Mouse (Mus musculus) B cell, adult 2 months (primary cell): ENCODE results near the gene Huwe1.
A peak's percentile ranks its signal among the peaks of the same experiment; 100 is the strongest.

Experiments used
- DNase-seq, 2 experiments: peaks; one replicate each; pipeline ENCODE4 v3.0.0; 2022

Gene Huwe1

GRCm38 (mm10) chrX:151800701-151801511 is at the start of gene Huwe1:
Huwe1 (plus strand) TSS chrX:151800807.
- peak; percentile 64 to 66 for DNase-seq

GRCm38 (mm10) chrX:151780348-151780747 is 20.3 kb upstream of the Huwe1 start:
- DNase-seq: no peak

- DNase-seq: no peak
These were observed 17.7 kb upstream of the Huwe1 start for GRCm38 (mm10) chrX:151782939-151783338.

GRCm38 (mm10) chrX:151792766-151793165 is 7.8 kb upstream of the Huwe1 start:
- DNase-seq: no peak

GRCm38 (mm10) chrX:151797970-151798369 is 2.6 kb upstream of the Huwe1 start:
- DNase-seq: no peak

- no peak for DNase-seq
These were observed 1.8 kb downstream of the Huwe1 start for GRCm38 (mm10) chrX:151802328-151802955.

GRCm38 (mm10) chrX:151802956-151803776 is 2.6 kb downstream of the Huwe1 start:
- DNase-seq: peak; percentile 90 to 92

- no peak for DNase-seq
These were observed 3.1 kb downstream of the Huwe1 start for GRCm38 (mm10) chrX:151803777-151804101.

GRCm38 (mm10) chrX:151804388-151804787 is 3.8 kb downstream of the Huwe1 start:
- DNase-seq: peak; percentile 4 to 5

GRCm38 (mm10) chrX:151811481-151811880 is 10.9 kb downstream of the Huwe1 start:
- DNase-seq: no peak

GRCm38 (mm10) chrX:151813656-151814055 is 13.0 kb downstream of the Huwe1 start:
- no peak for DNase-seq

GRCm38 (mm10) chrX:151817712-151818111 is 17.1 kb downstream of the Huwe1 start:
- DNase-seq: no peak

GRCm38 (mm10) chrX:151828971-151829370 is 28.4 kb downstream of the Huwe1 start:
- no peak for DNase-seq

- no peak for DNase-seq
These were observed 30.7 kb downstream of the Huwe1 start for GRCm38 (mm10) chrX:151831260-151831659.

GRCm38 (mm10) chrX:151832982-151833381 is 32.4 kb downstream of the Huwe1 start:
- no peak for DNase-seq

GRCm38 (mm10) chrX:151859436-151859835 is 58.8 kb downstream of the Huwe1 start:
- no peak for DNase-seq

- no peak for DNase-seq
These were observed 110.1 kb downstream of the Huwe1 start for GRCm38 (mm10) chrX:151910692-151911091.

- no peak for DNase-seq
These were observed 111.7 kb downstream of the Huwe1 start for GRCm38 (mm10) chrX:151912267-151912666.

GRCm38 (mm10) chrX:151929390-151929789 is 128.8 kb downstream of the Huwe1 start:
- DNase-seq: no peak

- no peak for DNase-seq
These were observed 138.2 kb downstream of the Huwe1 start for GRCm38 (mm10) chrX:151938852-151939251.

- DNase-seq: no peak
These were observed 146.4 kb downstream of the Huwe1 start for GRCm38 (mm10) chrX:151946986-151947385.

- no peak for DNase-seq
These were observed 147.2 kb downstream of the Huwe1 start for GRCm38 (mm10) chrX:151947781-151948180.

- no peak for DNase-seq
These were observed 149.6 kb downstream of the Huwe1 start for GRCm38 (mm10) chrX:151950231-151950630.

GRCm38 (mm10) chrX:151951181-151951580 is 150.6 kb downstream of the Huwe1 start:
- no peak for DNase-seq
